Mouse (Mus musculus): ENCODE measurements around the gene Rnase2b. TPM values are rescaled to one million over a fixed set of nuclear protein-coding genes. Genes with fewer than 3 reads are reported as not detected.
"Not testable (repeated sequence)": the region's sequence is repeated elsewhere in the genome, so short reads cannot be mapped to it uniquely, and the experiment has no call there.

Gene Rnase2b
- total RNA-seq (2021), result under 1 TPM in 1 of 2 experiments, not detected in 1; 0.51 TPM
- long read RNA-seq, experiment 1, result 0 reads
- long read RNA-seq, experiment 2, result 0 reads

- peak; percentile 57 to 66 for DNase-seq (ENCODE audit: low spot score in 2 of 2)
- H3K27ac ChIP-seq, result peak within 1 kb of the TSS; percentile 53; the same call in 1 of the 2 replicates
- not testable (repeated sequence) for H3K4me3 ChIP-seq
Measured at GRCm38 (mm10) chr14:51161976-51162375, at the start of gene Rnase2b. Gene Rnase2b, plus strand, starts transcription at chr14:51162260.

DNA sequence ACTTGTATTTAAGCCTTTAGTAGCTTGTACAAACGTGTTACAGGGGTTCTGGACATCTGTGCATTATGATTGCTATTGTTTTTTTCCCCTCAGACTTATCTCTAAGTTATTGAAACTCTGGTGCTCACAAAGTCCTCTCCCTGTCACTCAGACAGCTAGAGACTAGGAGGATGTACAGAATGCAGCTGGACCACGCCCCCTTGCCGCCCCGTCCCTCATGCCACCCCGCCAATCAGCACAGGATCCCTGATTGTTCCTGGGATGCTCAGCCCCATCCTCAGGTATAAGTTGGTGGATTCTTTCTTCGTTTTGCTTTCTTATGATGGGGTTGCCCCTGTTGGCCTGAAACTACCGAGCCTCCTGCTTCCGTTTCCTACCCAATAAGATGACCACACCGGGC is 48.6 kb upstream of the Rnase2b start:
- no peak overlapping the region for H3K4me3 ChIP-seq
- TF ChIP-seq CTCF (conservative IDR thresholded peaks at IDR 0.05), result no peak

DNA sequence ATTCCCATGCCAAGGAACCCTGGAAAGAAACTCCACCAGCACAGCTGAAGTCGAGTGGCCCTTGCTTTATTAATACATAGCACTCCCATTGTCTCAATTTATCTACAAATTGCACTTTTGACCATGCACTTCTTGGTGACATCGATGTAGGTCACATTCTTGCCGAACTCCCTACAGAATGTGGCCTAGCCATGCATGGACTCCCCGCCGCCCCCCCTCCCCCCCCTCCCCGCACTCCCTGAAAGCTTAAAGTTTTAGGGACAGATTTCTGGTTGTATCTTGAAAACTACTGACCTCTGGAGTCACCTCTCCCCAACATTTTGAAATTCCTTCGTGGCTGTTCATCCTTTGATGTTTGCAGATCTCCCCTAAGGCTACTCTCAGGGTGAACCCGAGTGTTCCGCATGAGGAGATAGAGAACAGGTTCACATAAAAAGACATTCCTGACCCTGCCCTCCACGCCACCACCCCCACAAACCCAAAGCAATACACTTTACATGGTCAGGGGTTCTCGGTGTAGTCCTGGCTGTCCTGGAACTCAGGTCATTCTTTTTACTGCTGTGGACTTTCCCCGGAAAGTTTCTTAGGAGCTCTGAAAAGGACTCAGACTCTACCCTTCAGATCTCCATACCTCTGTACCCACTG is 48.0 kb upstream of the Rnase2b start, which contains the start of gene Eddm3b:
TSS of gene Eddm3b (plus strand) at position 511 of the 645 bp plus-strand sequence.
- no peak for TF ChIP-seq CTCF (conservative IDR thresholded peaks at IDR 0.05)
- DNase-seq (ENCODE audit: low spot score in 2 of 2), result no peak
- H3K27ac ChIP-seq, result no peak within 1 kb of the TSS
- H3K4me3 ChIP-seq, result no peak within 1 kb of the TSS

More for the DNA sequence above, 48.6 kb upstream of the Rnase2b start:
- H3K27ac ChIP-seq, result no peak overlapping the region
- DNase-seq (ENCODE audit: low spot score in 2 of 2), result no peak

GRCm38 (mm10) chr14:51125684-51126083 is 36.4 kb upstream of the Rnase2b start:
- no peak for TF ChIP-seq CTCF (conservative IDR thresholded peaks at IDR 0.05)
- Histone ChIP-seq H3K27ac (no peak overlapping the region), H3K4me3 (no peak overlapping the region)
- no peak for DNase-seq (ENCODE audit: low spot score in 2 of 2)

DNA sequence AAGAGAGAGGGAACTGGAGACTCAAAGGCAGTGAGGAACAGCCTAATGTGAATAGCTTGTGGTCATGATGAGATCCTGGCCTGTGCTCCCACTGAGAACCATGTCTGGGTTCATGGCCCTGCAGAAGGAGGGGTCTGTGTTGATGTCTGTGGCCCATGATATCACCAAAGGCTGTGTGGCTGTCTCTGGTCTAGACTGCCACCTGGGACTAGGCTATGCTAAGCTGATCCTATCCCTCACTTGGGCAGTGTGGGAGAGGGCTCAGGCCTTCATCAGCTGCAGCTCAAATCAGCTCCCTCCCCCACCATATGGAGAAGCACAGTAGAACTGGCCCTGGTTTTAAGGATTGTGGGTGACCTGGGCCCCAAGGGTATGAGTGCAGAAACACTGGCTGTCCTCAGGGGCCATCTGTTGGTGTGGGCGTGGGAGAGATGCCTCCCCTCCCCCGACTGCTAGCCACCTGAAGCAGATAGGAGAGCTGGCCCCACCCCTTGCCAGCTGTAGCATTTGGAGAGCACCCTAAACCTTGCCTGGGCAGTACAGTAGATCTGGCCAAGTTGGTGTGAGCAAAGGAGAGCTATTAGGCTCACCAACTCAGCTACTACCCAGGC is 34.3 kb upstream of the Rnase2b start:
- no peak for TF ChIP-seq CTCF (conservative IDR thresholded peaks at IDR 0.05)
- DNase-seq (ENCODE audit: low spot score in 2 of 2), result no peak
- Histone ChIP-seq H3K4me3 (no peak overlapping the region), H3K27ac (no peak overlapping the region)

DNA sequence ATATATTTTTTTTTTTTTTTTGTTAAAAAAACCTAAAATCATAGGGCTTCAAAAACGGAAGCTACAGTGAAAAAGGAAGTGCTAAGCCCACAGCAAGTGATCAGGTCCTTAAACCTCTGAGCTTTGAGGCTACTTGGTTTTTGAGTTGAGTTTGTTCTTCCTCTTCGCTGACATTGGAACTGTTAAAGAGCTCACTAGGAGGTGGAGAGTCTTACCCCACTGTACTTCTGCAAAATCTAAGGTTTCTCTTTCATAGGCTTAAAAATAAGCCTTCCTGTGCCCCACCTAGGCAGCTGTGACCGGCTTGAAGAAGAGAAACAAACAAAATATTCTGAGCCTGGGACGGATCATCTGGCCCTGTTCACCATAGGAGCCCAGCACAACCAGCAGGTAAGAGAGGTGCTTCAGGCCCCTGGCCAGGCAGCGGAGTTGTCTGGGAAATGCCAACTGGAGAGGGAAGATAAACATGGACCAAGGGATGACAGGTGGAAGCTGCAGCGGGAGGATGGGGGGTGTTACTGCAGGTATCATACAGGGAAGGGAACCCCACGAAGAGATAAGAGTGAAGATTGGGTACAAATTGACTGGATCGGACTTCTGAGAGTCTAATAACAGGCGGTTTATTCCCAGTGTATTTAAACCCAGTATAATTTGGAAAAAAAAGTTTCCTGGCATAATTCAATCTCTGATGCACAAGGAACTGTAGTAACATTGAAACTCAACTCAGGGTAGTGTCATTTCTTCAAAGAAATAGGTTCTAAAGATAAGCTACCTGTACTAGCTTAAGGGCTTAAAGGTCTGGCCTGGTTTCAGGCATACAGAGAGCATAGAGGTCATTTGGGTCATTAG is 33.1 kb upstream of the Rnase2b start:
- no peak overlapping the region for H3K27ac ChIP-seq
- H3K4me3 ChIP-seq, result no peak overlapping the region
- no peak for DNase-seq (ENCODE audit: low spot score in 2 of 2)
- no peak for TF ChIP-seq CTCF (conservative IDR thresholded peaks at IDR 0.05)

DNA sequence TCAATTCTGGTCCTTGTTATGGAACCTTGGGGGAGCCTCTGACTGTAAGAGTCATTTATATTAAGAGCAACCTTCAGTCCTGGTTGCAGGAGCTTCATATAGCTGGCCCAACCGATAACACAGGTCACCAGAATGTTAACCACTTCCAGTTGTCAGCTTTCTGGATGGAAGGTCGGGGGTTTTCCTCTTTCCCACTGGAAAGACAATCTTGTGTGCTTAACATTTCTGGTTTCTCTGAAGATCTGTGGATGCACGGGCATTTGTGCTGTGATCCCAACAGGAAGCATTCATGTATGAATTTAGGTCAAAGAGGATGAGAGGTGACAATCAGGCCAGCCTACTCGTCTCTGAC is 32.5 kb upstream of the Rnase2b start:
- TF ChIP-seq CTCF (conservative IDR thresholded peaks at IDR 0.05), result no peak
- DNase-seq (ENCODE audit: low spot score in 2 of 2), result no peak
- Histone ChIP-seq H3K27ac (no peak overlapping the region), H3K4me3 (no peak overlapping the region)

DNA sequence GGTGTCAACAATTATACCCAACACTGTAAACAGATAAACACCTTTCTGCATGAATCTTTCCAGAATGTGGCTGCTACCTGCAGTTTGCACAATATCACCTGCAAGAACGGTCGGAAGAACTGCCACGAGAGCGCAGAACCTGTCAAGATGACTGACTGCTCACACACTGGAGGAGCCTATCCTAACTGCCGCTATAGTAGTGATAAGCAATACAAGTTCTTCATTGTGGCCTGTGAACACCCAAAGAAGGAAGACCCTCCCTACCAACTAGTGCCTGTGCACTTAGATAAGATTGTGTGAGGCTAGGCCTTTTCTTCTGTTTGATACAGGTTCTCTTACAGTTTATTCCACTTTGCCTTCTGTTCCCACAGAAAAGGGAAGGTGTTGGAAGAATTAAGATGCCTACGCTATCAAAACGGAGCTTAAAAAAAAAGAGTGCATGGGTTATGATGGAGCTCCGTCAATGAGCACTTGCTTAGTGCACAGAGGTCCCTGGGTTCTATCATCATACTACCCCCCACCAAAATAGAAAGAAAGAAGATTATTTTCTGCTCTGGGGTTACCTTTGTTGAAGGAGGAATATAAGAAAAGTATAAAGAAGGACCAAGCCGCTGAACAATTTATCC is 31.6 kb upstream of the Rnase2b start:
- no peak for DNase-seq (ENCODE audit: low spot score in 2 of 2)

DNA sequence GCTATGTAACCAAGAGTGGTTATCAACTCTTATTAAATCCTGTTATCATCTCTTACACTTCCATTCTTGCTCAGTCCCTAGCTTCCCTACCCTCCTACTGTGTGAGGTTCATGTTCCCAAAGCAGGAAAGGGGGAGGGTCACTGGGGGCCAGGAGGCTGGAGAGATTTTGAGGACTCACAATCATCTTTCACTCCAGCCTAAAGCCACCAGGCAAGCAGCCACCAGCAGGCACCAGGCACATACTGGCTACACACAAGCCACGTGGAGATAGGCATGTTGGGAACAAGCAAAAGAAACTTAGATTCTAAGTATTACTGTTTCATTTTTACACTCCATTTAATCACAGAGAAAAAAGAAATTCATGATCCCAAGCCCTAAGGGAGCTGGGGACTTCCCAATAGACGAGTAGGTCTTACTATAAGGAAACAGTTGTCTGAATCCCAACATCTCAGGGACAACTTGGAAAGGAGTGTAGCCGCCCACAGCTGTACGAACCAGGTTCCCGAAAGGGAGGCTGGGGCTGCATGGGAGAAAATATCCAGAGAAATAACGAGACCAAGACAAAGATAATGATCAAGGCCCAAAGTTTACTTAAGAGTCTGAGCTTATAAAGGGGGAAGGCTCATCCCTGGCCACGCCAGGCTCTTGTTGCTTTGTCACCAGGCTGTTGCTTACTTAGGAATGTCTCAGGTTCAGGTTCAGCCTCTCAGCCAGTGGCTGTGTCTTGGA is 30.8 kb upstream of the Rnase2b start:
- Histone ChIP-seq H3K27ac (no peak overlapping the region), H3K4me3 (no peak overlapping the region)
- DNase-seq (ENCODE audit: low spot score in 2 of 2), result no peak
- TF ChIP-seq CTCF (conservative IDR thresholded peaks at IDR 0.05), result no peak

More for the DNA sequence above, 31.6 kb upstream of the Rnase2b start:
- H3K4me3 ChIP-seq, result no peak overlapping the region
- no peak overlapping the region for H3K27ac ChIP-seq
- no peak for TF ChIP-seq CTCF (conservative IDR thresholded peaks at IDR 0.05)

GRCm38 (mm10) chr14:51132372-51132771 is 29.7 kb upstream of the Rnase2b start:
- TF ChIP-seq CTCF (conservative IDR thresholded peaks at IDR 0.05), result no peak

DNA sequence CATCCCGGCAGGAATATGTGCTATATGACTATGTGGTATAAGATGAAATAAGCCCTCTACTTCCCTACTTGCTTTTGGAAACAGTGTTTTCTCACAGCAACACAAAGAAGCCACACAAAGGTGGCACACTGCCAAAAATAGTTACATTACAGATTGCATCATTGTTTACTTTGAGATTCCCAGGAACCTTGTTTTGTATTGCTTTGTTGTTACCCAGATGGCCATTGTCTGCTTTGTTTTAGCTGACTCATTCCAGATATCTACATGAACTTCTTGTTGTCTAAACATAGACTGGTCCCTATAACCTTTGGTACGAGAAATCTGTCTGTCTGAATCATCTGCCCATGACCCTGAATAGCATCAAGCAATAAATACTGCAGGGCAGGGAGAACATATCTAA is 21.7 kb upstream of the Rnase2b start:
- no peak for DNase-seq (ENCODE audit: low spot score in 2 of 2)
- Histone ChIP-seq H3K4me3 (no peak overlapping the region), H3K27ac (no peak overlapping the region)
- TF ChIP-seq CTCF (conservative IDR thresholded peaks at IDR 0.05), result no peak

More at GRCm38 (mm10) chr14:51132372-51132771, 29.7 kb upstream of the Rnase2b start:
- Histone ChIP-seq H3K4me3 (no peak overlapping the region), H3K27ac (no peak overlapping the region)
- no peak for DNase-seq (ENCODE audit: low spot score in 2 of 2)

DNA sequence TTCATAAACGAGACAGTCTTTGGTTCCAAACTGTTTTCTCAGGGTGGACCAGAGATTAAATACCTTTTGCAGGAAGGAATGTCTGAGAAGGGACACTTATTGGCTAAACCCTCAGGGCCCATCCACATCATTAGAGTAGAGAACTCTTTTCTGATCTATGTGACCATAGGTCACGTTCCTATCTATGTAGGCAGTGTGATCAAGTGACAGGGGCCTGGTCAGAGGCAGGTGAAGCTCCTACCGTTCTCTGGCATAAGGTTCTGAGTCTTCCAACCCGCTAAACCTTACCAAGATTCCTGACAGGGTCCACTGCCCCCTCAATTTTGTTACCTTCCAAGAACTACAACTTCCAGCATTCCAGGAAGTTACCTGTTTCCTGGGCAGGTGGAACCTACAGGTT is 19.9 kb upstream of the Rnase2b start:
- Histone ChIP-seq H3K27ac (no peak overlapping the region), H3K4me3 (no peak overlapping the region)
- TF ChIP-seq CTCF (conservative IDR thresholded peaks at IDR 0.05), result no peak
- DNase-seq (ENCODE audit: low spot score in 2 of 2), result no peak

All from layer of hippocampus, adult 2 months (tissue).